Mouse (Mus musculus) spleen, postnatal 14 days (tissue): ENCODE results near the gene Gpr146.

Experiments used
- DNase-seq, 2 experiments: peaks; one replicate each; pipeline ENCODE4 v3.0.0; 2021 to 2022; ENCODE audit warnings: low spot score in 2 of 2

Gene Gpr146

GRCm38 (mm10) chr5:139358653-139359052 lies 18.8 kb upstream of the Gpr146 start:
- DNase-seq = no peak

- DNase-seq = no peak
These were observed 18.3 kb upstream of the Gpr146 start for GRCm38 (mm10) chr5:139359244-139359643.

- no peak for DNase-seq
These were observed 13.6 kb upstream of the Gpr146 start for GRCm38 (mm10) chr5:139363858-139364257.

- peak; percentile 81 to 89 for DNase-seq
These were observed 13.1 kb upstream of the Gpr146 start for GRCm38 (mm10) chr5:139364260-139364910.

GRCm38 (mm10) chr5:139364911-139365571 lies 12.5 kb upstream of the Gpr146 start:
- DNase-seq = no peak

- DNase-seq = no peak
These were observed 11.7 kb upstream of the Gpr146 start for GRCm38 (mm10) chr5:139365827-139366226.

- DNase-seq = no peak
These were observed 11.0 kb upstream of the Gpr146 start for GRCm38 (mm10) chr5:139366484-139366883.

- peak in 1 of 2 experiments; percentile 68 for DNase-seq
These were observed 9.5 kb upstream of the Gpr146 start for GRCm38 (mm10) chr5:139367884-139368458.

GRCm38 (mm10) chr5:139368638-139369320 lies 8.7 kb upstream of the Gpr146 start:
- DNase-seq = no peak

GRCm38 (mm10) chr5:139370336-139370735 lies 7.2 kb upstream of the Gpr146 start:
- no peak for DNase-seq

GRCm38 (mm10) chr5:139371118-139371517 lies 6.4 kb upstream of the Gpr146 start:
- DNase-seq = no peak

GRCm38 (mm10) chr5:139371631-139372401 lies 5.7 kb upstream of the Gpr146 start:
- peak; percentile 86 to 91 for DNase-seq

- no peak for DNase-seq
These were observed 4.4 kb upstream of the Gpr146 start for GRCm38 (mm10) chr5:139373126-139373525.

- DNase-seq = no peak
These were observed 3.5 kb upstream of the Gpr146 start for GRCm38 (mm10) chr5:139373889-139374444.

GRCm38 (mm10) chr5:139374841-139375240 lies 2.7 kb upstream of the Gpr146 start:
- no peak for DNase-seq

- no peak for DNase-seq
These were observed 717 bp downstream of the Gpr146 start for GRCm38 (mm10) chr5:139378271-139378556.

GRCm38 (mm10) chr5:139378986-139379629 lies 1.6 kb downstream of the Gpr146 start:
- no peak for DNase-seq

GRCm38 (mm10) chr5:139379771-139380384 lies 2.4 kb downstream of the Gpr146 start:
- DNase-seq = no peak

GRCm38 (mm10) chr5:139380385-139381248 lies 3.1 kb downstream of the Gpr146 start:
- DNase-seq = peak; percentile 89 to 90
